Mouse (Mus musculus): ENCODE data around the gene Lrrc8b.

Lrrc8b gene

GRCm38 (mm10) chr5:105418851-105419250, 3.3 kb downstream of the Lrrc8b start:
- DNase-seq (ENCODE audit: low spot score in 2 of 2): no peak

GRCm38 (mm10) chr5:105425587-105425986, 10.0 kb downstream of the Lrrc8b start:
- DNase-seq (ENCODE audit: low spot score in 2 of 2): no peak

DNA sequence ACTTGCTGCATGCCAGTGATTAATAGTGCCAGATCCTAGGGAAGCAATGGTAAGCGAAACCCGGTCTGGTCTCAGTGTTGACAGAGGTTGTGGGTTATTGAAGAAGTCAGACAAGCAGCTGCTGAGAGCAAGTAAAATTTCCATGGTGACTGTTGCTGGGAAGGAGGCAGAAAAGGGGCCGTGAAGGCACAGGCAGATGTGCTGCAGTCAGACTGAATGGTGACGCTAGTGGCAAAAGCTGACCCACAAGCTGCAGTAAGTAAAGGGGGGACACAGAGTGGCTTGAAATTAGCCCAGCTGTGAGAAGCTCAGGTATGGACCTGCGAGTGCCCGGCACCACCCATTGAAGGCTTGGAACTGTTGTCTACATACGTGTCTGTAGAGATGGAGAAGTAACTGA, 11.8 kb downstream of the Lrrc8b start:
- no peak for DNase-seq (ENCODE audit: low spot score in 2 of 2)

GRCm38 (mm10) chr5:105428265-105428974, 12.8 kb downstream of the Lrrc8b start:
- no peak for DNase-seq (ENCODE audit: low spot score in 2 of 2)

- peak in 1 of 2 experiments; percentile 21 for DNase-seq (ENCODE audit: low spot score in 2 of 2)
These were observed 14.6 kb downstream of the Lrrc8b start for GRCm38 (mm10) chr5:105430148-105430547.

DNA sequence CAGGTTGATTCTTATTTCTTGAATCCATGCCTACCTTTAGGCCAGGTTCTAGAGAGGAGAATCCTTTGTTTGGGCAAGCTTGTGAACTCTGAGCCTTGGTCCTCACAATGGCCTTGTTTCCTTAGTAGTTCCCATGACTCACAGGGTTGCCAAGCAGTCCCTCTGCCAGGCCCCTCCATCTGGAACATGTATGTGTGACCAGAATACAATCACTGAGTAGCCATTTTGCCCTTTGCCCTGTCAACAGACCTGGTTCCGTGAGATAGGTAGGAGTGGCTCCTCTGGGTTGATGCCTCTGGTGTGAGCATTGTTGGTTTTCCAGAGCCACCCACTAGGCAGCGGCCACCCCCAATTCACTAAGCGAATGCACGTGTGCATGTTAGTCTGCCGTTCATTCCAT, 24.0 kb downstream of the Lrrc8b start:
- DNase-seq (ENCODE audit: low spot score in 2 of 2): no peak

DNA sequence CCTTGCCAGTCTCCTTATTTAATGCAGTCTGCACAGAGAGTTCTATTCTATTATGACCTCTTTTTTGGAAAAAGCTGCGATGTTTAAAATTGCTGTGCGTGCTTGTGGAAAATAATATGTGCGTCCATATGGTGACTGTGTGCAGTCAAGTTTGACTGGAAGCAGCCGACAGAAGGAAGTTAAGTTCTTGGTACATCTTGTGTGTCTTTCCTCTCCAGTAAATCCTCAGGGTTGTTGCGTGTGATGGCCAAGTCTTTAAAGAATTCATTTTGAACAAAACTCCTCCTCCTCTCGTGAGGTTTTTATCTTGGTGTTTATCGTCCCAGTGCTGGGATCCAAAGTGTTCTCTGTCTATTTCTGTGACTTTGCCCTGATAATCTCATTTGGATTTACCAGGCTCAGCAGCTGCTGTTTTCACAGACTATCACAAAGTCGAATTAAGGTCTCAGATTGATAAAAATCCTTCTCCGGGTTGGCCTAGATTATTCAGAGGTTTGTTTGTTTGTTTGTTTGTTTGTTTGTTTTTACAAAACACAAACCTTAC, 25.5 kb downstream of the Lrrc8b start:
- no peak for DNase-seq (ENCODE audit: low spot score in 2 of 2)

DNA sequence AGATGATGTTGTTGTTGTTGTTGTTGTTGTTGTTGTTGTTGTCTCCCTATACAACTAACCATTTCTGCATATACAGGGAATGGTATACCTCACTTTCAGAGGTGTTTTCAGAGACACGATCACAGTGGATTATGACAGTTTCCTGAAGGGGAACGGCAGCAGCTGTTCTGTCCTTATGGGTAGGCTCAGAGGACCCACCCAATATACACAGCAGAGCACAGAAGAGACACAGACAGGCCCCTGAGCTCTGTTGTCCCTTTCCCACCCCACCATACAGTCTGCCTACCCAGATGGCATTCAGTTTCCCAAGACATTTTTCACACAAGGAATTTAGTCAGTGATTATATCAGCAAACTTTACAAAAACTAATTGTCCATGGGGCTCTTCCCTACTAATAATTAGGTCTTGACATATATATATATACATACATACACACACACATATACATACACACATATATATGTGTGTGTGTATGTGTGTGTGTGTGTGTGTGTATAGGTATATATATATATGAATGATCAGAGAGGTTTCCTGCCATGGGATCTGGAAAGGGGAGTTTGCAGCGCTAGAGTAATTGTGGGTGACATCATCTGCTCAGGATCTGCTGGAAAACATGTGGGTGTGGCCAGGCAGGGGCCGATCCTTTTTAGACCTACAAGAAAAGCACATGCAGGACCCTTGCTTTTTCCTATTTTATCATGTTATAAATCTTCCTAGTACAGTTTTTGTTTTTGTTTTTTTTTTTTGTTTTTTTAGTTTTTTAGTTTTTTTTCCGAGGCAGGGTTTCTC, 26.8 kb downstream of the Lrrc8b start:
- DNase-seq (ENCODE audit: low spot score in 2 of 2): no peak

GRCm38 (mm10) chr5:105443057-105443815, 27.7 kb downstream of the Lrrc8b start:
- DNase-seq (ENCODE audit: low spot score in 2 of 2): peak; percentile 51 to 59

DNA sequence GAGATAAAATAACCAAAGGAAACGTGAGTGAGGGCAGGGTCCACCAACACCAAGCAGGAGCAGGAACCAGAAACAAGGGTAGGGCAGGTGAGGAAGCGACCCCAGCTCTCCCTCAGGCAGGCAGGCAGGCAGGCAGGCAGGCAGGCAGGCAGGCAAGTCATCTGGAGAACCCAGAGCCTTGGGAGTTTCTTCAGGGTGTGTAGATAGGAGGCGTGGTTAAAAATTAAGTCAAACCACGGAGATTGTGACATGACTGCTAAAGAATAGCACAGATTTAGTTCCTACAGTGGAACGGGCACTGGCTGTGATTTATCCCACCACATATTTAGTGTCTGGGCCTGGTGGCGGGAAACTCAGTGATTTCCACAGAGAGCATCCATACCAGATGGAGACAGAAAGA, 30.1 kb downstream of the Lrrc8b start:
- DNase-seq (ENCODE audit: low spot score in 2 of 2): no peak

GRCm38 (mm10) chr5:105454105-105454504, 38.5 kb downstream of the Lrrc8b start:
- DNase-seq (ENCODE audit: low spot score in 2 of 2): no peak

- no peak for DNase-seq (ENCODE audit: low spot score in 2 of 2)
These were observed 43.5 kb downstream of the Lrrc8b start for GRCm38 (mm10) chr5:105459077-105459476.

DNA sequence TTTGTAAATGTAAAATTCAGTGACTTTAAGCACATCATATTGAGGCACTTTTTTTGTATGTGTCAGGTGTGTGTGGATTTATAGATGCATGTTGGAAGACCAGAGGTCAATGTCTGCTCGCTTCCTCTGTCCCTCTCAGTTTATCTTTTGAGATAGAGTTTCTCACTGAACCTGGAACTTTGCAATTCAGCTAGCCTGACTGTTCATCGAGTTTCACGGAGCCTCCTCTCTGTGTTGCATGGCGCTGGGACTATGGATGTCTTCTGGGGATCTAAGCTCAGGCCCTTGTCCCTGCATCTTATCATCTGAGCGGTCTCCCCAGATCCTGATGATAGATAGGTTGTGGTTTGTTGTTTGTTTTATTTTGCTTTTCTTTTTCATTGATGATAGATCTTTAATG, 45.0 kb downstream of the Lrrc8b start:
- DNase-seq (ENCODE audit: low spot score in 2 of 2): no peak

DNA sequence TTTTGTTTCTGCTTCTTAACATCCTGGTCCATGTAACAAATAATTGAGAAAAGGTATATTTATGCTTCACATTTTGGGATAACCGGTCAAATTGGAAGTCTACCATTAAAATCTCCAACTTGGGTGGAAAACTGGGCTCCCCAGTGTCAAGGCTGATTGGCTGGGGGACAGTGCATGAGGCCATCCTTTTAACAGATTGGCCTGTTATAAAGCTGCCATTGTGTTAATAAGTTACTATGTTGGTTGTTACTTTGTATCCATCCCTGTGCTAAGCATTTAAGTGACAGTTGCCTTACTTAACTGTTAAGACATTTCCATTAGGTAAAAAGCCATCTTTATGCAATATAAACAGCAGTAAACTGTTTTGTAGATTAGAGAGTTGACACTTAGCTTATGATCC, 45.5 kb downstream of the Lrrc8b start:
- DNase-seq (ENCODE audit: low spot score in 2 of 2): no peak

DNA sequence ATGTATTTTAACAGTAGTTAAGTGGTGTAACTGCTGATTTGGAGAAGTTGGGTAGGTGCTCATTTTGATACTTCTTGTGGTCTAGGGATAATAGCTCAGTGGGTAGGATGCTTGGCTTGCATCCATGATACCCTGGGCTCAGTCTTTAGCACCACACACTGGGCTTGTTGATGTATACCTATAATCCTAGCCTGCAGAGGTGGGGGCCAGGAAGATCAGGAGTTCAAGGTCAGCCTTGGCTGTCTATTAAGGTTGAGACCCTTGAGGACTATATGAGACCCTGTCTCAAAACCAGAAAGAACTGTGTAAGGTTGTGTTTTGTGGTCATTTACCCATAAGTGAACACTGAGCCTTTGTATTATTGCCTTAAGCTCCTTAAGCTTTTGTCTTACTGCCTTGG, 49.1 kb downstream of the Lrrc8b start:
- no peak for DNase-seq (ENCODE audit: low spot score in 2 of 2)

- DNase-seq (ENCODE audit: low spot score in 2 of 2): no peak
These were observed 50.0 kb downstream of the Lrrc8b start for GRCm38 (mm10) chr5:105465550-105465949.

GRCm38 (mm10) chr5:105466471-105466902, 50.9 kb downstream of the Lrrc8b start:
- DNase-seq (ENCODE audit: low spot score in 2 of 2): no peak

GRCm38 (mm10) chr5:105467271-105467670, 51.7 kb downstream of the Lrrc8b start:
- DNase-seq (ENCODE audit: low spot score in 2 of 2): no peak

DNA sequence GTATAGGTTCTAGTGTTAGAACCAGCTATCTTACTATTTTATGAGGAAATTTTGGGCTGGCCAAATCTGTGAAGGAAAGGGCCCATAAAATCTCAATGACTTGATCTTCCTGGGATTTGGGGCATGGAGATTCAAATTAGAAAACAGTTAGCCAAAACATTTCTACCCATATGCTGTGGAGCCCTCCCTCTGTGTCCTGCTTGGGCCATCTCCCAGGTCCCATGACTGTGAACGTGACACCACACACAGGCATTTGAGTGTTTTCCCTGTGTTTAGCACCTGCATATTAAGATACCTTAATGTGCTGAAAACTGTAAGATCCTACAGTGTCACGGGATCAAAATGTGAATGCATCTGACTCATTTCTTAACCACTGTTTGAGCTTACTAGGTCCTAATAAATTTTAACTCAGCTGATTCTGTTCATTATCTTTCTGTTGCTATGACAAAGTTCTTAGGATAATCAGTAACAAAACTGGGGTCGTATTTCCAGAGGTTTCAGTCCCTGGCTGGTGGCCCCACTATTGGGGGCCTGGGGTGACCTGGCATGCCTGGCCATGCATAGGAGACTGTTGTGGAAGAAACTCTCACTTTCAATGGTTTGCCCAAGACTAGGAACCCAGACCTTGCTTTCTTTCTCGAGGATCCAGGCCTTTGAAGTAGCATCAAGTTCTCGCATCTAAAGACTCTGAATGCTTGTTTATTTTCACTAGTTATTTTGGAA, 57.6 kb downstream of the Lrrc8b start:
- DNase-seq (ENCODE audit: low spot score in 2 of 2): no peak

DNA sequence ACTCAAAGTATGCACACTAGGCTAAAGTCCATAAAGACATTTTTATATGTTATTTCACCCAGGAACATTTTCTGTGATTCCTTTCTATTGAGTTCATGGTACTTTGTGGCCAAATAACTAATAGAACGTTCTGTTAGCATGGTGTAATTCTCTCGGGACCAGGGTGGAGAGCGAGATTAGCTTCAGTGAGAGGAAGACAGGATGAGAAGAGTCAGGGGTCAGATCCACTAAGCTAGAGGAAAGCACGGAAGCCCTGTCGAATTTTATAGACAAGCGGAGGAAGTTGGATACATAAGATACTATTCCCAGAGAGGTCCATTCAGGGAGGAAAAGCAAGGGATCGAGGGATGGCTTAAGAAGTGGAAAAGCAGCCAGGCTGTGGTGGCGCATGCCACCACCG, 62.0 kb downstream of the Lrrc8b start:
- no peak for DNase-seq (ENCODE audit: low spot score in 2 of 2)

DNA sequence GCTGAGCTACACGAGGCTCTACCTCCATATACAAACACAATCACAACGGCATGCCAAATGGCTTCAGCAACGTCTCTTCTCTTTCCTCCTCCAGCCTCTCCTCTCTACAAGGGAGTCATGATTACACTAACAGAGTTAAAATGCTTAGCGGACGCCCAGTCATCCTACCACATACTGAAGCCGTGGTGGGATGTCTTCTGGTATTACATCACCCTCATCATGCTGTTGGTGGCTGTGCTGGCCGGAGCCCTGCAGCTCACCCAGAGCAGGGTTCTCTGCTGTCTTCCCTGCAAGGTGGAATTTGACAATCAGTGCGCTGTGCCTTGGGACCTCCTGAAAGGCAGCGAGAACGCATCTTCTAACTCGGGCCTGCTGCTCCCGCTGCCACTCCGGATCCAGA, 64.1 kb downstream of the Lrrc8b start:
- DNase-seq (ENCODE audit: low spot score in 2 of 2): no peak

GRCm38 (mm10) chr5:105480561-105480960, 65.0 kb downstream of the Lrrc8b start:
- DNase-seq (ENCODE audit: low spot score in 2 of 2): no peak

Measured in natural killer cell, adult 2 months (primary cell).